Mouse (Mus musculus) limb, embryonic 11.5 days (tissue): Measurements from ENCODE around the gene Ubp1. TPM values are rescaled to one million over a fixed set of nuclear protein-coding genes. Genes with fewer than 3 reads are reported as not detected.

Experiments
- ATAC-seq: fragments of 200-750 bp; cut with Nextera tagmentation; 2 replicates; pipeline ENCODE4 v1.8.0; 2017; ENCODE audit warnings: low read depth; ENCODE audit not compliant: insufficient number of reproducible peaks, low FRiP score, low TSS enrichment
- DNase-seq: peaks from one replicate; pipeline ENCODE4 v3.0.0-alpha.2; 2015; ENCODE audit warnings: low spot score
- H3K27ac ChIP-seq: fragments of 300-500 bp; sonication (generic); replicated peaks from 2 replicates; pipeline ENCODE4 v1.5.1; 2014; ENCODE audit warnings: low read depth, mild to moderate bottlenecking, low read length
- H3K27me3 ChIP-seq: fragments of 300-500 bp; sonication (generic); 2 replicates; pipeline ENCODE4 v1.6.1; 2014; ENCODE audit warnings: mild to moderate bottlenecking, low read length, mixed read lengths; ENCODE audit not compliant: control insufficient read depth, insufficient read depth
- H3K36me3 ChIP-seq: fragments of 300-500 bp; sonication (generic); 2 replicates; pipeline ENCODE4 v1.6.1; 2014; ENCODE audit warnings: mild to moderate bottlenecking, low read length, moderate library complexity, mixed read lengths; ENCODE audit not compliant: control insufficient read depth, insufficient read depth
- H3K4me1 ChIP-seq: fragments of 300-500 bp; sonication (generic); 2 replicates; pipeline ENCODE4 v1.6.1; 2014; ENCODE audit warnings: low read length, mixed read lengths; ENCODE audit not compliant: control insufficient read depth, insufficient read depth
- H3K4me2 ChIP-seq: fragments of 300-500 bp; sonication (generic); 2 replicates; pipeline ENCODE4 v1.6.1; 2014; ENCODE audit warnings: low read depth, mild to moderate bottlenecking, moderate library complexity; ENCODE audit not compliant: severe bottlenecking
- H3K4me3 ChIP-seq: fragments of 300-500 bp; sonication (generic); 2 replicates; pipeline ENCODE4 v1.5.1; 2014; ENCODE audit warnings: low read depth, low read length
- H3K9ac ChIP-seq: fragments of 300-500 bp; sonication (generic); 2 replicates; pipeline ENCODE4 v1.6.1; 2014; ENCODE audit warnings: mild to moderate bottlenecking, low read length
- H3K9me3 ChIP-seq: fragments of 300-500 bp; sonication (generic); 2 replicates; pipeline ENCODE4 v1.6.1; 2016; ENCODE audit warnings: low read length; ENCODE audit not compliant: control insufficient read depth
- WGBS: fragments of 180-500 bp; shearing (Covaris S2); extraction: QIAGEN DNeasy Blood & Tissue Kit; methylation state at CpG from one replicate; pipeline ENCODE4 v1.1.7; 2014; 5-methylcytosine and 5-hydroxymethylcytosine counted together
- polyA plus RNA-seq: library from polyadenylated mRNA; unstranded; fragments of >200 nt; fragmentation: Nextera tagmentation; extraction: Ambion mirVana; gene quantifications from 2 replicates; pipeline ENCODE4 v1.2.1, GENCODE M21; 2014

The Ubp1 gene
- polyA plus RNA-seq, 1 experiment from 2014 or later = 50.2 TPM

DNA sequence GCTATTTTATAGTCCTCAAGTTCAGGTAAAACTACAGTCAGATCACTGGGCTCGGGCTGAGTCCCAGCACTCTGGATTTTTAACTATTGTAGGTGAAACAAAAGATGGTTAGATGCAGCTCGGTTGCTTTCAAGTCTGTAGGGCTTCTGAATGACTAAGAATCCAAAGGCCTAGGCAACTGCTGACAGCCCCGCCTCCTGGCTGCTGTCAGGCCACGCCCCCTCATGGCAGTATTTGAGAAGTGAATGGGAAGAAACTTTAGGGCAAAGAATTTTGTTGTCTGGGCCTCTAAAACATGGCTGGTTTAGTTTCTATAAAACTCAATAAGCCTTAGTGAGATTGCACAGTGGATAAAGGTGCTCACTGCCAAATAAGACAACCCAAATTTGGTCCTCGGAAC, 78.8 kb downstream of the Ubp1 start:
- DNase-seq = no peak
- WGBS = 57% methylated on average over 5 of the region's 5 CpGs

DNA sequence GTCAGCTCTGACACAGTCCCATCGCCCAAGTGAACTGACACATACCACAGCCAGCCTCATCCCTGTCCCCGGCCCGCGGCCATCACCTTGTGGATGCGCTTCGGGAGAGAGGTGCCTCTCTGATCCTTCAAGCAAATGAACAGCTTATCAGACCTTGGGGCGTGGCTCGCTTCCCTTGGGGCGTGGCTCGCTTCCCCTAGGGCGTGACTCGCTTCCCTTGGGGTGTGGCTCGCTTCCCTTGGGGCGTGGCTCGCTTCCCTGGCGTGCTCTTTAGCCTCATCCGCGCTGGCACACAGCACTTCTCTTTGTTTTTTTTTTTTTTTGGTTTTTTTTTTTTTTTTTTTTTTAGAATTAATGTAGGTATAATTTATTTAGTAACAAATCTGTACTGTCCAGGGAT, 80.5 kb downstream of the Ubp1 start:
- Histone ChIP-seq H3K9me3 (no peaks in the 10 kb centered on the region), H3K4me2 (no peak overlapping the region), H3K9ac (no peak overlapping the region), H3K4me1 (no peaks in the 10 kb centered on the region), H3K27ac (no peak overlapping the region), H3K36me3 (no peaks in the 10 kb centered on the region), H3K4me3 (no peak overlapping the region), H3K27me3 (no peaks in the 10 kb centered on the region)
- WGBS = 60% methylated on average over 18 of the region's 18 CpGs
- ATAC-seq (no peak), DNase-seq (no peak)

More for the DNA sequence above, 78.8 kb downstream of the Ubp1 start:
- Histone ChIP-seq H3K9me3 (no peaks in the 10 kb centered on the region), H3K27ac (no peak overlapping the region), H3K9ac (no peak overlapping the region), H3K4me2 (no peak overlapping the region), H3K4me1 (no peaks in the 10 kb centered on the region), H3K27me3 (no peaks in the 10 kb centered on the region), H3K4me3 (no peak overlapping the region), H3K36me3 (no peaks in the 10 kb centered on the region)
- no peak for ATAC-seq

DNA sequence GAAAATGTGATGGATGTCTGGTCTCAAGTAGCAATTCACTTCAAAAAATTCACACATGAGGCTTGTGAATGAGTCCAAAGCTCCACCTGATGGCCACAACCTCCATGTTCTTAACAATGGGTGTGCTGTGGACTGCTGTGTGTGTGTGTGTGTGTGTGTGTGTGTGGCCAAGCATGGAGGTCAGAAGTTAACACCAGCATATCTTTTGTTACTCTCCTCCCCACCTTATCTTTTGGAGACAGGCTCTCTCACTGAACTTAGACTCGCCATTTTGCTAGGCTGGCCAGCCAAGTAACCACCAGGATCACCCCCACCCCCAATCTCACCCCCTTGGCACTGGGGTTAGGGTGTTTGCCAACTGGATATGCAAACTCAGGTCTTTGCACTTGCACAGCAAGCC, 83.3 kb downstream of the Ubp1 start:
- DNase-seq (no peak), ATAC-seq (no peak)
- no peaks in the 10 kb centered on the region for H3K36me3 ChIP-seq
- no peaks in the 10 kb centered on the region for H3K9me3 ChIP-seq
- 70% methylated on average over 1 of the region's 1 CpGs for WGBS
- no peaks in the 10 kb centered on the region for H3K4me1 ChIP-seq
- no peak overlapping the region for H3K27ac ChIP-seq
- H3K27me3 ChIP-seq = no peaks in the 10 kb centered on the region
- no peak overlapping the region for H3K9ac ChIP-seq
- H3K4me3 ChIP-seq = no peak overlapping the region
- no peak overlapping the region for H3K4me2 ChIP-seq

DNA sequence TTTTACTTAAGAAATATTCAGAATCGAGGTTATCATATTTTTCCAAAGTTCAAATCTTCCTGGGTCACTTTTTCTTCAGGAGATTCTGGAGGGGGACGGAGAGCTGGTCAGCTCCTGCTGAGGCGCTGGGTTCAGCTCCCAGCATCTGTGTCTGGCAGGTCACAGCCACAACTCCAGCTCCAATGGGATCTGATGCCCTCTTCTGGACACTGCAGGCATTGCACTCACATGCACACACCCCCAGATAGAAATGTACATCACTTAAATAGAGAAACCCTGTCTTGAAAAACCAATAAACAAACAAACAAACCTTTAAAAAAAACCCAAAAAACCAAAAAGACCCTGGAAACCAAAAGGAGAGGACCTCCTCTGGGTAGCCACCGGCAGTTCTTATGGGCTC, 85.0 kb downstream of the Ubp1 start:
- ATAC-seq = no peak
- H3K4me1 ChIP-seq = no peaks in the 10 kb centered on the region
- H3K9ac ChIP-seq = no peak overlapping the region
- H3K9me3 ChIP-seq = no peaks in the 10 kb centered on the region
- 97% methylated on average over 4 of the region's 4 CpGs for WGBS
- no peak for DNase-seq
- no peak overlapping the region for H3K4me3 ChIP-seq
- no peaks in the 10 kb centered on the region for H3K36me3 ChIP-seq
- no peak overlapping the region for H3K27ac ChIP-seq
- peaks cover 2% of the 10 kb centered on the region; the same call in 1 of the 2 replicates for H3K27me3 ChIP-seq
- H3K4me2 ChIP-seq = no peak overlapping the region

DNA sequence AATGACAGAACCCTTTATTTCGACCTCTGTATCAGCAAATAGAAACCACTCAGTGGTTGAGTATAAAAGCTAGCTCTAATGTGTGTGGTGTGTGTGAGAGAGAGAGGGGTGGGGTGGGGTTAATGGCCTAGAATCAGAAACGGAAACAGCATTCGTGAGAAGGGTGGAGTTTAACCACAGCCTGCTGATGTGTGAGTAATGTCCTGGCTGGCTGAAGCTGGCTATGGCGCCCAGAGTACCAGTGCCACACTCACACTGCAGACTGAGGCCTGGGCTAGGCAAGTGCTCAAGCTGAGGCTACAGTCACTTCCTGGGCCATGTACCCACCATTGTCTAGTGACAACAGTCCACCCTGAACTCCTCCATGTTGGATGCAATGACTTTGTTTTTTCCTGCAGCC, 85.7 kb downstream of the Ubp1 start:
- ATAC-seq (no peak), DNase-seq (no peak)
- Histone ChIP-seq H3K9me3 (no peaks in the 10 kb centered on the region), H3K27me3 (peaks cover 4% of the 10 kb centered on the region; the same call in 1 of the 2 replicates), H3K4me2 (no peak overlapping the region), H3K4me3 (no peak overlapping the region), H3K4me1 (no peaks in the 10 kb centered on the region), H3K9ac (no peak overlapping the region), H3K27ac (no peak overlapping the region), H3K36me3 (no peaks in the 10 kb centered on the region)
- 76% methylated on average over 4 of the region's 4 CpGs for whole genome bisulfite sequencing

DNA sequence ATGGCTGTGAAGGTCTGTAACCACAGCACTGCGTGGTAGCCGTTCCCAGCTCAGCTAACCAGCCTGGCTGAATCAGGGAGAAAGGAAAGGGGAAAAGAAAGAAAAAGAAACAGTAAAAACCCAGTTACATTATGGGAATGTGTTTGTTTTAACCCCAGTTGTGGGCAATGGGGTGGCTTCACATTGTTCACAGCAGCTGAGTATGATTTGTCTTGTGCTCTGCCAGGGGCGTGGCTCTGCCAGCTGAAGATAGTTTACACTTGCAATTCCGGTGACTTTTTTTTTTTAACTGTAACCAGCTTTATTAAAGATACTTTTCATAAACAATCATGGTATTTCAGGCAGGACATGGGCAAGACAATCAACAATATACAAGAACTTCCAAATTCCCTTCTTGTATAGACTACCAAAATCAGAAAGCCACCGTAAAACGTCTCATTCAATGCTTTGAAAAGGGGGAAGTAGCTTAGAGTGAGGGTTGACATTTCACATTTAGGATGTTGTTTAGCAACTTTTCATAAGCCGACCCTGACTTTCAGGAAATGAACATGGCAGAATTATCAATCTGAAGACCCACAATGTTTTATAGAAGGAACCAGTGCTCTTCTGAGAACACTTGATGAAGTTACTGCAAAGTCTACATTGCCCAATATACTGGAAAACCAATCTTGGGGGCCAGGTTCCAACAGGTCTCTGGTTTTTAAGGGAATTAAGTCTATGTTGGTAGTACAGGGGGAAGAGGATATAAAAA, 88.5 kb downstream of the Ubp1 start:
- Histone ChIP-seq H3K4me3 (no peak overlapping the region), H3K9ac (no peak overlapping the region), H3K4me2 (no peak overlapping the region), H3K4me1 (no peaks in the 10 kb centered on the region), H3K27ac (no peak overlapping the region), H3K27me3 (peaks cover 14% of the 10 kb centered on the region), H3K36me3 (no peaks in the 10 kb centered on the region), H3K9me3 (no peaks in the 10 kb centered on the region)
- DNase-seq = no peak
- ATAC-seq = no peak
- WGBS = 91% methylated on average over 7 of the region's 7 CpGs

DNA sequence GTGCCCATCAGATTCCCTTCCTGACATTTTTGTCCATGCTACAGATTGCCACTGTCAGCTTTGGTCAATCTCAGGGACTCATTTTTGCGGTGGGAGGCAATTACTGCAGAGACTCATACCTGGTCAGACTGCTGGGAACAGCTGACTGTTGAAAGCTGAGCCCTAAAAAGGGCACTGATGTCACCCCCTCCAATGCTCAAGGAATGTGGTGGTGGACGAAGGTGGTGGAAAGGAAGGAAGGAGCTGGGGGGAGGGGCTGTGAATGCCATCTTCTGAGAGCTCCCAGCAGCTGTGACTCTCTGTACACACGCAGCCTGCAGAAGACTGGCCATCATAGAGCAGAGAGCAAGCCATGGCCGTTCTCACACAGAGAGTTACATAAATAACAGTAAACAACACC, 91.4 kb downstream of the Ubp1 start:
- ATAC-seq = no peak
- H3K4me3 ChIP-seq = no peak overlapping the region
- 44% methylated on average over 4 of the region's 4 CpGs for WGBS
- DNase-seq = no peak
- no peak overlapping the region for H3K9ac ChIP-seq
- H3K4me1 ChIP-seq = peaks cover 9% of the 10 kb centered on the region; the same call in 1 of the 2 replicates
- no peaks in the 10 kb centered on the region for H3K36me3 ChIP-seq
- no peak overlapping the region for H3K4me2 ChIP-seq
- no peaks in the 10 kb centered on the region for H3K9me3 ChIP-seq
- peaks cover 20% of the 10 kb centered on the region for H3K27me3 ChIP-seq
- H3K27ac ChIP-seq = no peak overlapping the region

DNA sequence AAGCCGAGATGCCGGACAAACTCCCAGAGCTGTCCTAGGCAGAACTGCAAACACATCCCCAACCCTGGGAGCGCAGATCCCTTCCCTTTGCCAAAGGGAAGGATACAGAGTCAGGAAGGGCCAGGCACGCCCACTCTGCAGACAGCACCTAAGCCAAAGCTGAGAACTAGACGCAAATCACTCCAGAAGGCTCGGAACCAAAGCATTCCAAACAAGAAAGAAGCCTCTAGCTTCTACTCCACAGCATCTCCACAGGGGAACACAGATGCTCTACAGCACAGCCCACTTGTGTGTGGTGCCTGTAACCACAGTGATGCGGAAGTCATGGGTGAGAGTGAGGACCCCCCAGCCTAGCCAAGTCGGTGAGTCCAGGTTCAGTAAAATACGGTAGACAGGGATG, 94.4 kb downstream of the Ubp1 start:
- Histone ChIP-seq H3K27me3 (peaks cover 24% of the 10 kb centered on the region), H3K9me3 (no peaks in the 10 kb centered on the region), H3K4me3 (no peak overlapping the region), H3K36me3 (no peaks in the 10 kb centered on the region), H3K4me2 (peak overlapping the region; percentile 92; the same call in 1 of the 2 replicates), H3K4me1 (peaks cover 9% of the 10 kb centered on the region; the same call in 1 of the 2 replicates), H3K9ac (no peak overlapping the region), H3K27ac (no peak overlapping the region)
- 18% methylated on average over 9 of the region's 9 CpGs for WGBS
- DNase-seq (no peak), ATAC-seq (no peak)

DNA sequence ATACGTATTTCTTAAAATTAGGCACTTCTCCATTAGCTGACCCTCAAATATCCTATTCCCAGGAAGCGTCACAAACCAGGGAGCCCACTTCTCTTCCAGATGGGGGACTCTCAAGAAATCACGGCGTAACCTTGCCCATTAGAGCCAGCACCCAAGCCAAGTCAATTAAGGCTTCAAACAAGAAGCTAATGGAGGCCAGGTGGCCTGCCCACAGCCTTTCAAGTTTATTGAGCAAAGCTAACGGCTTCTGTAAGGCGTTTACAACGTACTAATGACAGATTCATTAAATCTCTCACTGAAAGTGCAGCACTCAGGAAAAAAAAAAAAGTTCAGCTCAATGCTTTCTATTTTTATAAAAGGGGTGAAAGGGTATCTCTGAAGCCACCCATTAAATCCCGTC, 95.1 kb downstream of the Ubp1 start:
- Histone ChIP-seq H3K4me3 (peak overlapping the region; percentile 57), H3K27ac (no peak overlapping the region), H3K4me2 (peak overlapping the region; percentile 92), H3K9ac (peak overlapping the region; percentile 12; the same call in 1 of the 2 replicates), H3K27me3 (peaks cover 20% of the 10 kb centered on the region), H3K36me3 (no peaks in the 10 kb centered on the region), H3K9me3 (no peaks in the 10 kb centered on the region), H3K4me1 (peaks cover 9% of the 10 kb centered on the region; the same call in 1 of the 2 replicates)
- ATAC-seq (no peak), DNase-seq (peak; percentile 74)
- WGBS = 5% methylated on average over 8 of the region's 8 CpGs
